Mouse (Mus musculus) G1E-ER4 (cell line): ENCODE data around the gene Mlip. TPM values are rescaled to one million over a fixed set of nuclear protein-coding genes. Genes with fewer than 3 reads are reported as not detected.

Source experiments
- GATA1 ChIP-seq: IDR thresholded peaks from one replicate; pipeline ENCODE4 v1.8.0; 2012; ENCODE audit warnings: low read length, inconsistent platforms
- polyA plus RNA-seq: library from polyadenylated mRNA; stranded (reverse); fragments of >175 nt; gene quantifications from 2 replicates; pipeline ENCODE4 v1.2.3, GENCODE M21; 2012

Mlip gene
- polyA plus RNA-seq, result not detected in 2 replicates

DNA sequence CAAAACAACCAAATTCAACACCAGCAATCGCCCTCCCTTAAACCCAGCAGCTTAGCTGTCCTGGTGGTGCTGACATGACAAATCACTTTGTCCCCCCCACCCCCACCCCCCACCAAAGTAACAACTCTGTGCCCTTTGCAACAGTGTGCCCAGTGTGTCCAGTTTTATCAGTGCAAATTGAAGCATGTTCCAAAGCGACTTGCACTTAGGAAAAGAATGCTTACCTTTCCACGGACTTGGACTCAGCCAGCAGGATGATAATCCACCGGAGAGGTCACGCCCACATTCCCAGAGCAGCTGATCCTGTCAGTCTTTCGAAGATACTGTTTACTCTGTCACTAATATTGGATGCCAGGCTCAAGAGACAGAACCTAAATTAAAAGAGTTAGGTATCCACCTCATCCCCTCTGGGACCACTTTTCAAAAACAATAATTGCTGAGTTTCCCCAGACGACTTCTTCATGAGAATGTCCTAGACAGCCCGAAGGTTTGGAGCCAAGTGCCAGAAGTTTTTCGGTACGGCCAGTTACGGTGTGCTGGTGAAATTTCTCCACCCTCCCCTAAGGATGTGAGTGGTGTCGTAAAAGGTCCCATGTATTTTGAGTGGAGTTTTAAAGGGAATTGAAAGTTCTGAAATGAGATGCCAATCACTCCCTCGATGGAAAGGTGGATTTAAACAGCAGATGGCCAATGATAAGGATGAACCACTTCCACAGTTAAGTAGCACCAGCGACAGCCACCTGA is at the start of gene Mlip:
Mlip (minus strand) TSS at position 538 of the 744 bp plus-strand sequence.
- no peak for TF ChIP-seq GATA1

DNA sequence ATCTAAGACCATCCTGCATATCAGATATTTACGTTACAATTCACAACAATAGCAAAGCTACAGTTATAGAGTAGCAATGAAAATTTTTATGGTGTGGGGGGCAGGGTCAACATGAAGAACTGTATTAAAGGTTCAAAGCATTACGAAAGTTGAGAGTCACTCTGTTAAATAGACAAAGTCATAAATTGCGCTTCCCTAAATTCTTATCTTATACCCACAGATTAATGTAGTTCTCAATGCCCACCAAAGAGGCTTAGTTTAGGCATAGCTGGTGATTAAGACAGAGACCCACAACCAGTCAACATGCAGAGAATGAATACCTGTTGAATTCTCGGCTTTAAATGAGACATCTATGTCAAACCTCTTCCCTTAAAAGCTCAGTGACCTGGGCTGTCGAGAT is 47.0 kb upstream of the Mlip start:
- TF ChIP-seq GATA1, result no peak

DNA sequence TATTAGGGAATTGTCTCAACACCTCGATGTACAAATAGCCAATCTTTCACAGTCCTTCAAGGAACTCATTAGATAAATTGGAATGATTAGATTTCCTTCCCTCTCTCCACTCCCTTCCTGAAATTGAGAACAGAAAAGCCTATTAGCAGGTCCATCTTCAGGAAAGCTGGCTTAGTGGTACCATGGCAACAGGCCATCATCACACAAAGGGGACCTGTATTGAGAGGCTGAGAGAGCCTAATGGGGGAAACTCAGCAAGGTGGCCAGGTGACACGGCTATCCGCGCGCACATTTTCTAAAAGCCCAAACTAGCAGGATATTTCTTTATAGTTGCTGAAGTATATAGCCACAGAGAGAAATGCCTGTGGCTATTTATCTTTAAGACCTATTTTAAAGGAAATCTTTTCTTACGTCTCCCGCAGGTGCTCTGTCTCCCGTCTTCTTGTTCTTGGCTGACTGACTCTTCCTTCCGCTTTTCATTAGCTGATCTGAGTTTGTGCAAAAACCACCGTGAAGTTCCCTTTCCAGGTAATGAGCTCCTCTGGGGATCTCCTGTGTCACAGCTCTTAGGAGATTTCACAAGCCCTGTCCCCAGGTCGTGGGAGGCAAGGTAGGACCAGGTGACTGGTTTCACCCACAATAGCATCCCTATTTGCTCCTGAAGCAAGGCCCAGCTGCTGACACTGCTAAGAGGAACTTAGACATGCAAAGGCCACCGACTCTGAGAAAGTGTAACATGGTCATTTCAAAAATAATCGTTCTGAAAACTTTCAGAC is 46.3 kb upstream of the Mlip start:
- TF ChIP-seq GATA1, result no peak

DNA sequence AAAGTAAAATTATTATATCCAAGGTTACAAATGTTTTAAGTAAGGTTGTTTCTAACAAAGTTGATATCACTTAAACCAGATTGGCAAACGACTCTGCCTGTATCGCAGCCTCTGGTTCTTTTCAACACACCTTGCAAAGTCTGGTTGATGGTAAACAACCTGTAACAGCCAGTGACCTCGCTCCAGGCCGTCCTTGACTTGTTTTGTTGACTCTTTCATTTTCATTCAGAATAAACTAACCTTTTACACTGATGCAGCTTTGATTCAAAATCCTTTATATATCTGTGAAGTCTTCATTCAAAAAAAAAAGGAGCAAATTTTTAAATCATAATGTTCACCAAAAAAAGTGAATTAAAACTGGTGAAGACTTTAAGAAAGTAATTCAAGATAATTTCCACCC is 44.3 kb upstream of the Mlip start:
- no peak for TF ChIP-seq GATA1

DNA sequence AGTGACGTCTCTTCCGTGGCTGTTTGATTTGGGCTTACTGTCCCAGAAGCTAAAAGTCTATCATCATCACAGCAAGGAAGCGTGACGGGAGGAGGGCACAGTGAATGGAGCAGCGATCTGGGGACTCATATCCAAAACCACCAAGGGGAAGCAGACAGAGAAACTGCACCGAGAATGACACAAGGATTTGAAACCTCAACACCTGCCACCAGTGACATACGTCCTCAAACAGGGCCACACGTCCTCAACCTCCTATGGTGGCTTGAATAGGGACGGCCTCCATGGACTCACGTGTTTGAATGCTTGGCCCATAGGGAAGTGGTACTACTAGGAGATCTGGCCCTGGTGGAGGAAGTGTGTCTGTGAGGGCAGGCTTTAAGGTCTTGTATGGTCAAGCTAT is 38.5 kb upstream of the Mlip start:
- TF ChIP-seq GATA1, result no peak

DNA sequence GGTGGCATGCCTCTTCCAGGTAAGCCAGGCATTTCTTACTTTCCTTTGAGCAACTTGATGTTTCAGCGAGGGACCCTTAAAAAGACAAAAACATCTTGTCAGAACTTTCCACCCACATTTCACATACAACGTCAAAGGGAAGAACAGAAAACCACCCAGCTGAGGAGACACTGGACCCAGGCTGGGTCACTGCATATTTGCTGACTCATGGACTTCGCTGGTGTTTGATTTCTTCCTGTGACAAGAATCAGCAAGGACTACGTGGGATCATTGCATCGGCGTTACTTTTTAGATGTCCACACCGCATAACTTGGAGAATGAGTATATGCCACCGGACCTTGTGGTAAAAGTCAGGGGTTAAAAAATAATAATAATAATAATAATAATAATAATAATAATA is 36.2 kb upstream of the Mlip start:
- no peak for TF ChIP-seq GATA1

DNA sequence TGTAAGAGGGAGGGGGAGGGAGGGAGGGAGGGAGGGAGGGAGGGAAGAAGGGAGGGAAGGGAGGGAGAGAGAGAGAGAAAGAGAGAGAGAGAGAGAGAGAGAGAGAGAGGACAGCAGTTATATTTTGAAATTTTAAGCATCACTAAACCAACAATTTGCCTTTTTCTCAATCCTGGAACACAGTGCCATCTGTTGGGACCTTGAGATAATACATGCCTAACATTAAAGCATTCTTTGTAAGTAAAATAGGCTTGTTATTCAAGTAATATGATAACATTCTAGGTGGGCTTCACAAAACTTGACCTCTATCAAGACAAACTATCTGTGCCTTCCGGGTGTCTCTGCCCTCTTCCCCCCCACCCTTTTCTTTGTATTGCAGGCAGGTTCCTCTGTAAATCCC is 34.0 kb upstream of the Mlip start:
- TF ChIP-seq GATA1, result no peak

DNA sequence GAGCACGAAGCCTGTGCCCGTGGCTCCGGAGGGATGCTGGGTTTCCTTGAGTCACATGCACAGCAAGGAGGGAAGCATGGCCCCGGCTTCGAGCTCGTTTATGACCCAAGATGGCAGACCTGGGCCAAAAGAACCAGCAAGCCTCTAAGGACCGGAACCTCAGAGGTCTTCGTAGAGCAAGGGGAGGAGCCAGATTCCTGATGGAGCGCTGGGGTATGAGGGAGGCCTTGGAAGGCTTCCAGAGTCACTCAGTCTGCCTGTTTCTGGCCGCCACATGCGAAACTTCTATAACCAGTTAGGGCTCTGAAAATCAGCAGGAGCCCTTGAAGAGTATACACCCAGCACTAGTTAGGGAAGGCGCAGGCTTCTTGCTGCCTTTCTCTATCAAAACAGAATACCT is 32.8 kb upstream of the Mlip start:
- no peak for TF ChIP-seq GATA1

DNA sequence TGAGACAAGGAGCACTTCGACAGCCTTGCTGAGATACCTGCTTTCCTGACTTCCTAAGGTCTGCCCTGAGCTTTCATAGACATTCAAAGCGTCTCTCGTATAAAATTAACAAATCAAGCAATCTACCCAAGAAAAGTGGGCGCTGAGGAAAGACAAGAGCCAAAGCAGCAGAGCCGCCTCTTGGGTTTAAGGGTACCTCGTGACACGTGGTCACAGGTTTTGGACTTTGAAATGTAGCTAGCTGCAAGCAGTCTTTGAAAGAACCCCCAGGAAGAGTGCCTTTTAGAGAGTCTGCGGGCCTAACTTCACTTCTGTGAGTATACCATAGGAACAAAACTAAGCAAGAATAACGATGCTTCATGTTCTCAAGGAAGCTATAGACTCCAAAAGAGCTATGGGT is 31.9 kb upstream of the Mlip start:
- no peak for TF ChIP-seq GATA1

DNA sequence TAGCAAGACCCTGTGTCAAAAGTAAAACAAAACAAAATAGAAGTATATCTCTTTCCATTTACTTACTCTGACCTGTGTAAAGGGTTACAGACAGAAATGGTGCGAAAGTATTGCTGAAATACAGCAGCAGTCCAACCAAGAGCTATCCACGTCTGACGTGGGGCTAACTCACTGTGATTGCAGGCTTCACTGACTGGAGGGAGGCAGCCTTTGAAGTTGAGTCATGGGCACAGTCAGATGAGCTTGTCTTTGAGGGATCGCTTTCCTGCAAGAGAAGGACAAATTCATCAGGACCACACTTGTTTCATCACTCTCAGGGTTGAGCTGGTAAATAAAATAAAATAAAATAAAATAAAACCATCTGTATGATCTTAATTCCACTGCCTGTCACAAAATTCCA is 31.2 kb upstream of the Mlip start:
- TF ChIP-seq GATA1, result no peak

DNA sequence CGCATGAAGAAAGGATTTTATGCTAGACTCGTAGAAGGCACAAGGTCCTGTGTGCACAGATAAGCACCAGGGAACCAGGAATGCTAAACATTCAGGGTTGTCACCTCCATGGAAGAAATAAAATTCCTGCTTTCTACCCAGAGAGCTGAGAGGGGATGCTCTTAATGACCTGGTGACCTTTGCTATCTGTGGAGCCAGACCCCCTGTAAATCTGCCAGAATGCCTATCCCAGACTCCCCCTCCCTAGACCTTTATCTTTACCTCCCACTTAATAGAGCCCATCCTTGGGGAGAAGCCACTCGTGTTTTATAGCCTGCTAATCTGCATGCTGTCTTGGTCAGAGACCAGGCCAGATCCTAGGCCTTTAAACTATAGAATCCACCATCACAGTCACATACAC is 29.7 kb upstream of the Mlip start:
- TF ChIP-seq GATA1, result no peak

DNA sequence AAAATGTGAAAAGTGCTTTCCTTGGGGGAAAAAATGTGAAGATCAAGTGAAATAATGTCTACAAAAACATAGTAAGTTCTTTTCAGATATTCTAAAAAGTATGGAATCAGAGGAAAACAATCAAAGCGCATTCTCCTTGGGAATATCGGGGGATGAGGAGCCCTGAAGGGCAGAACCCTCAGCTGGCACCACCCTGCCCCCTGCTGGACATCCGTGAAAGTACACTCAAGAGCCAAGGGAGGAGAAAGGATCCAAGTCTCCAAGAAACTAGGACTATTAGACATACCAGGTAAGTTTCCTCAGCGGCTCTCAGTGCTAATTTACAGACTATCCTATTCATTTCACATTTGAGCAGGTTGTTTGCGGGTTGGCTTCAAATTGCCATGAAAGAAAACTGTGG is 28.8 kb upstream of the Mlip start:
- no peak for TF ChIP-seq GATA1

DNA sequence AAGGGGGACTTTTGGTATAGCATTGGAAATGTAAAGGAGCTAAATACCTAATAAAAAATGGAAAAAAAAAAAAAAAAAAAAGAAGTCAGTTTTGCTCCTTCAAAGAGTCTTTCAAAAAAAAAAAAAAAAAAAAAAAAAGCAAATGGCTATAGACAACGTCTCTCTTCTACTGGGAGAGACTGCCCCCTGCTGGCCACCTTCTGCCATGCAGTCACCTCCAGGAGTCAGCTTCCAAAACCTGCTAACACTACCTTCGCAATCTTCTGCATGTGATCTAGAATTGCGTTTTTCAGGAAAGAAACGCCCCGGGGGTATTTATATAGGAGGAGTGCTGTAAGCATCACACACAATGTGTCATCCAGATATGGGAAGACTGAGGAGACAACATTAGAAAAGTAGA is 26.9 kb upstream of the Mlip start:
- TF ChIP-seq GATA1, result no peak

DNA sequence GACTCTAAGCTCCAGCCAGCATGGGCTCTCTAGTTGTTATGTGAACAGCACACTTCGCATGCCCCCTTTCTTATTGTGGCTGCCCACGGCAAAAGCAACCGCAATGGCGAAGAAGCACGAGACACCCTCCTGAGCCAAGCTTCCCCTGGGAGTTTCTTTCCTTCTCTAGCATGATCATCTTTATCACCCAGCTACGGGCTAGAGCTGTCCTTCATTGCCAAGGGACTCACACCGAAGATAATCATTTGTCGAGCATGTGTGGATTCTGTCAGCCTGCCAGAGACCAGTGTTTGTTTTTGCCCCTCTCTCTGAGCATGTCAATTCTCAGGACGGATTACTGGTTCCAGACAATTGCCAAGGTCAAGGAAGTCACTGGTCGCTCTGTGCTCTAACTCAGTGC is 24.9 kb upstream of the Mlip start:
- no peak for TF ChIP-seq GATA1

DNA sequence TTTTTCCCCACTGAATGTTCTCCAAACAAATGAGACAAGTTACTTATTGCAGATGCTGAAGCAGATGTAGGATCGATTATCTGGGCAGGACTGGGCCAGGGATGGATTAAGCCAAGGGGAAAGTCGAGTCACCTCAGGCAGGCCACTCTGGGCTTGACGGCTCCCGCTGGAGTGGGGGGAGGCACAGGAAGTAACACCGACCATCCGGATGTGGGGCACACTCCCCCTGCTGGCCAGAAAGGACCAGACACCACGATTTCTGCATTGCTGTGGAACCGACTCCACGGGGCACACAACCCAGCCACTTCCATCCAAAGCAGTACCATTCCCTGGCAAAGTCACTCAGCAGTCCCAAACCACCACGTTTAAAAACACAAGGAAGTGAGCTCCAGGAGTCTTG is 24.3 kb upstream of the Mlip start:
- no peak for TF ChIP-seq GATA1

DNA sequence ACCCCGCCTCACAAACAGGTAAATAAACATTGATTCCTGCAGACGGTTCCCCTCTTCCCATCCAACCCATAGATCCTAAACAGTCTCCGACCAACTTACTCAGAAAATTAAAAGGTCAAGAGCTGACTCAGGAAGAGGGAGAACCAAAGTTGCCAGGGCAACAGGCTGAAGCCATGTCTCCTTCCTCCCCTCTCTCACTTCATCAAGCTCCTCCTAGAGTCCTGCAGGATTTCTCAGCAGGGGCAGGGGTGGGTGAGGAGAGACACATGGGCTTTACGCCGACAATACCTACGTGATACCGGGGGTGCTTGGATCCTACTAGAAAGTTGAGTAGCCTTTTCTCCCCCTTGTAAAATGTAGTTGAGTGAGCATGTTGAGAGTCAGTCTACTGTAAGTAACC is 23.8 kb upstream of the Mlip start:
- no peak for TF ChIP-seq GATA1

DNA sequence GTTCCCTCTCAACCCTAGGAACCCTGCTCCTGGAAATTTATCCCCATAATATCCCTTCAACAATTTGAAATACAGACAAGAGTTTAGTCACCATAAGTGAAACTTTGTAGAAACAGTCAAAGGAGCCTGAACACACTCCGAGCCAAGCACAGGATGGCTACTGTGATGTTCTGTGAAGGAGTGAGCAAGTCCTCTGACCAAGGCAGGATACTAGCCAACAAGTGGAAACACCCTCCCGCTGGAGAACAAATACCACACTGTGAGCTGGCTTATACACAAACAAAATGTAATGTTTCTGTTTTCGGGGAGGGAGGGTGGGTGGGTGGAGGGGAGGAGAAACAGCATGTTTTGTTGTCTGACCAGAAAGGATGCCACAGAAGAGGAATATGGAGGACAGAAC is 17.9 kb upstream of the Mlip start:
- no peak for TF ChIP-seq GATA1
